Mouse (Mus musculus) cortical plate, adult 2 months (tissue): ENCODE measurements around the gene Aimp2. TPM values are rescaled to one million over a fixed set of nuclear protein-coding genes. Genes with fewer than 3 reads are reported as not detected.

Experiments used
- H3K27ac ChIP-seq: fragments of 200-500 bp; 2 replicates; pipeline ENCODE4 v1.5.1; 2012; ENCODE audit warnings: low read length, control low read depth, inconsistent platforms; ENCODE audit not compliant: insufficient read depth
- H3K4me1 ChIP-seq: fragments of 200-500 bp; 2 replicates; pipeline ENCODE4 v1.6.1; 2011; ENCODE audit warnings: low read length; ENCODE audit not compliant: control insufficient read depth, insufficient read depth
- H3K4me3 ChIP-seq: fragments of 200-500 bp; 2 replicates; pipeline ENCODE4 v1.5.1; 2011; ENCODE audit warnings: mild to moderate bottlenecking, low read length, control low read depth; ENCODE audit not compliant: insufficient read depth
- CTCF ChIP-seq: fragments of 200-500 bp; IDR thresholded peaks from 2 replicates; pipeline ENCODE4 v1.5.1; 2011; ENCODE audit warnings: mild to moderate bottlenecking, control low read depth, low read length; ENCODE audit not compliant: insufficient read depth; ENCODE audit errors: extremely low read depth
- POLR2A ChIP-seq: fragments of 200-500 bp; IDR thresholded peaks from 2 replicates; pipeline ENCODE4 v1.6.1; 2011; ENCODE audit warnings: mild to moderate bottlenecking, low read length, control low read depth; ENCODE audit not compliant: insufficient read depth; ENCODE audit errors: extremely low read depth
- polyA plus RNA-seq: library from polyadenylated mRNA; depleted of rRNA; stranded (reverse); fragments of >200 nt; gene quantifications from 2 replicates; pipeline ENCODE4 v1.2.3, GENCODE M21; 2012; rRNA removed

Aimp2 gene
- polyA plus RNA-seq, 1 experiment = 58.3 TPM

DNA sequence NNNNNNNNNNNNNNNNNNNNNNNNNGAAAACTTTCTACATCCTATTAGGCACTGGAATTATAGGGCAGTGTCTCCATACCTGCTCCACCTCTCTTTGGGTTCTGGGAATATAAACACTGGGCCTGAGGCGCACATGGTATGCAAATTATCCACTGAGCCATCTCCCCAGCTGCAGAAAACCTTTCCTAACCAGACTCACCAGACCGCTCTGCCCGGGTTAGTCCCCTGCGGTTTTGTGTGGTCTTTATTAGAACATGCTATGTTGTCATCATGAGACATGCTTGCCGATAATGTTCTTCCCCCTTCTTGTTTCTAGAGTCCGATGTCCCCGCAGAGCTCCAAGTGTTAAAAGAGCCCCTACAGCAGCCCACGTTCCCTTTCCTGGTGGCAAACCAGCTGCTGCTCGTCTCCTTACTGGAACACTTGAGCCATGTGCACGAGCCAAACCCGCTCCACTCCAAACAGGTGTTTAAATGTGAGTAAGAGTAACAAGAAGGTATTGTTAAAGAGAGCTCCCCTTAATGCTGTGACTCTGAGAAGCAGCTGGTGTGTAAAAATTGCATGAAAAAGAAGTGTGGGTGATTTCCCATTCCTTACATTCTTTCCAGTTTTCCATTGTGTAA, 38.0 kb downstream of the Aimp2 start:
- no peaks in the 10 kb centered on the region for H3K4me1 ChIP-seq
- TF ChIP-seq CTCF (no peak), POLR2A (no peak)
- H3K27ac ChIP-seq = no peak overlapping the region
- no peak overlapping the region for H3K4me3 ChIP-seq

Other genes starting within 250 kb of the Aimp2 start
- 10.9 and 12.4 TPM in 2 replicates for gene Usp42, start 177.6 kb downstream of the Aimp2 start, polyA plus RNA-seq
- gene Eif2ak1, start 92.1 kb downstream of the Aimp2 start, polyA plus RNA-seq = 36.2 and 36.4 TPM in 2 replicates
- 0.21 and 0.31 TPM in 2 replicates for gene Ankrd61, start 12.2 kb downstream of the Aimp2 start, polyA plus RNA-seq
- gene Pms2, start 117 bp upstream of the Aimp2 start, polyA plus RNA-seq = 14.9 and 18.2 TPM in 2 replicates
- gene Gm42421, start 18.3 kb upstream of the Aimp2 start, polyA plus RNA-seq = 3.1 and 4.2 TPM in 2 replicates
- 15.2 TPM in 2 replicates for gene Rsph10b, start 23.2 kb upstream of the Aimp2 start, polyA plus RNA-seq
- gene Ccz1, start 105.0 kb upstream of the Aimp2 start, polyA plus RNA-seq = 36.2 and 37.4 TPM in 2 replicates
- gene Ocm, start 116.8 kb upstream of the Aimp2 start, polyA plus RNA-seq = 1.8 TPM in 2 replicates
- gene Lmtk2, start 190.6 kb upstream of the Aimp2 start, polyA plus RNA-seq = 68.2 and 69.3 TPM in 2 replicates